Mouse (Mus musculus) heart, embryonic 11.5 days (tissue): ENCODE data around the gene Tyms. TPM values are rescaled to one million over a fixed set of nuclear protein-coding genes. Genes with fewer than 3 reads are reported as not detected.
A peak's percentile ranks its signal among the peaks of the same experiment; 100 is the strongest.
"Not testable (repeated sequence)": the region's sequence is repeated elsewhere in the genome, so short reads cannot be mapped to it uniquely, and the experiment has no call there.

ENCODE experiments used
- ATAC-seq: fragments of 200-750 bp; cut with Nextera tagmentation; replicated peaks from 2 replicates; pipeline ENCODE4 v1.8.0; 2017; ENCODE audit warnings: moderate library complexity; ENCODE audit not compliant: insufficient number of reproducible peaks, low FRiP score, low TSS enrichment
- H3K27ac ChIP-seq: fragments of 300-500 bp; sonication (generic); 2 replicates; pipeline ENCODE4 v1.5.1; 2014; ENCODE audit warnings: mild to moderate bottlenecking, low read depth, low read length
- H3K27me3 ChIP-seq: fragments of 300-500 bp; sonication (generic); 2 replicates; pipeline ENCODE4 v1.6.1; 2014; ENCODE audit warnings: mild to moderate bottlenecking, low read length, mixed read lengths; ENCODE audit not compliant: control insufficient read depth, insufficient read depth
- H3K36me3 ChIP-seq: fragments of 300-500 bp; sonication (generic); 2 replicates; pipeline ENCODE4 v1.6.1; 2014; ENCODE audit warnings: mild to moderate bottlenecking, low read length, moderate library complexity, mixed read lengths; ENCODE audit not compliant: control insufficient read depth, insufficient read depth
- H3K4me1 ChIP-seq: fragments of 300-500 bp; sonication (generic); 2 replicates; pipeline ENCODE4 v1.6.1; 2014; ENCODE audit warnings: low read length; ENCODE audit not compliant: control insufficient read depth, insufficient read depth
- H3K4me2 ChIP-seq: fragments of 300-500 bp; sonication (generic); 2 replicates; pipeline ENCODE4 v1.6.1; 2014; ENCODE audit warnings: mild to moderate bottlenecking, moderate library complexity
- H3K4me3 ChIP-seq: fragments of 300-500 bp; sonication (generic); 2 replicates; pipeline ENCODE4 v1.5.1; 2014; ENCODE audit warnings: low read depth, low read length
- H3K9ac ChIP-seq: fragments of 300-500 bp; sonication (generic); 2 replicates; pipeline ENCODE4 v1.6.1; 2014; ENCODE audit warnings: mild to moderate bottlenecking, low read depth, low read length, moderate library complexity
- H3K9me3 ChIP-seq: fragments of 300-500 bp; sonication (generic); replicated peaks from 2 replicates; pipeline ENCODE4 v1.6.1; 2016; ENCODE audit warnings: low read length; ENCODE audit not compliant: control insufficient read depth
- whole genome bisulfite sequencing: fragments of 180-500 bp; shearing (Covaris S2); extraction: QIAGEN DNeasy Blood & Tissue Kit; methylation state at CpG from one replicate; pipeline ENCODE4 v1.1.7; 2014; ENCODE audit not compliant: insufficient replicate concordance; 5-methylcytosine and 5-hydroxymethylcytosine counted together
- polyA plus RNA-seq: library from polyadenylated mRNA; unstranded; fragments of >200 nt; fragmentation: Nextera tagmentation; extraction: Ambion mirVana; gene quantifications from 2 replicates; pipeline ENCODE4 v1.2.1, GENCODE M21; 2014

Tyms gene
- polyA plus RNA-seq, 1 experiment from 2014 or later = 173 TPM

DNA sequence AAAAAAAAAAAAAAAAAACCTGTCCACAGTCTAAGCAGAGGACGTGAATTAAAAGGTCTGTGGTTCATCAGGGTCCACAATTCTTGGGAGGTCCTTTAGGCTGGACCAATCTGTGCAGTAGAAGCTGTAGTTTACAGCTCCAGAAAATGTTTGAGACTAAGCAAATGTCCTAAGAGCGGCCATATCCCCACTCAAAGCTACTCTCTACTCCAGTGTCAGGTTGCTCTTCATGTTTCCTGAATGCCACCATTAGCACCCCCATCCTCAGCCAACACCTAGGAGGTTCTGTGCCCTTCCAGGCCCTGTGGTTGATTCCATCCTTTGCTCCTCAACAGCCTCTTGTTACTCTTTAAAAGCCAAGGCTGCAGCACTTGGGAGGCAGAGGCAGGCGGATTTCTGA, 1.0 kb downstream of the Tyms start:
- peak overlapping the region; percentile 88 for H3K4me3 ChIP-seq
- peak overlapping the region; percentile 82 for H3K4me2 ChIP-seq
- ATAC-seq = peak; percentile 26; the same call in 1 of the 2 replicates
- H3K27ac ChIP-seq = no peak overlapping the region
- peaks cover 18% of the 10 kb centered on the region for H3K36me3 ChIP-seq
- no peaks in the 10 kb centered on the region for H3K9me3 ChIP-seq
- H3K27me3 ChIP-seq = no peaks in the 10 kb centered on the region
- H3K4me1 ChIP-seq = peaks cover 6% of the 10 kb centered on the region; the same call in 1 of the 2 replicates
- WGBS = 49% methylated on average over 3 of the region's 3 CpGs
- peak overlapping the region; percentile 95 for H3K9ac ChIP-seq

DNA sequence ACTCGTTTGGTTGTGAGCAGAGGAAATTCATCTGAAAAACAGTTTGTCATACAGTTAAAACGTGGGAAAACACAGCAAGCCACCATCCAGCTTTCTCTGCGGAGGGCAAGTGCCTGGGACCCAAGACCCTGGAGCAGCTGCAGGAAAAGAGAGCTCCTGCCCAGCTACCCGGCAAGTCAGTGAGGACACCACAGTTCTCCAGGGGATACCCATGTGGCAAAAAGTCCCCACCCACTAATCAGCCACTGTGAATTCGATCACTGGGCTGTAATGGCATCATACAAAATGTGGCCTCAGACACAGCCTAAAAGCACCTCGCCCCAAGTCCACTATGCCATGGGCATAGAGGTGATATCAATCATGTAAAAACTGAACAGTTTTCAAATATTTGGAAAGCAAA, 1.7 kb downstream of the Tyms start:
- peak overlapping the region; percentile 88 for H3K4me3 ChIP-seq
- 80% methylated on average over 6 of the region's 6 CpGs for WGBS
- ATAC-seq = no peak

DNA sequence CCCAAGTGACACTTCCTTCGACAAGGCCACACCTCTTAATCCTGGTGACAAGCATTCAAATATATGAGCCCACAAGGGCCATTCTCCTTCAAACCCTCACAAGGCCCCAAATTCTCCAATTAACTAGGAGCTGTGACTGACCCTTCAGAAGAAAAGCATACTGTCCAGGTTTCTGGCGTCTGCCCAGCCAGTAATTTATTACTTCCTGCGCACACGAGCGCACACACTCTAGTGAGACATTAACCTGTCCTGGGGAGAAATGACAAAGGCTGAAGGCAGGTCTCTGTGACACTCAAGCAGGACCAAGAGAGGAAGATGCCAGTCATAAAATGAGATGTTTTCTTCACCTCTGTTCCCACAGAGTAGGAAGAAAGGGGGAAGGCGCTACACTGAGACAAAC, 5.7 kb downstream of the Tyms start:
- no peak overlapping the region for H3K4me2 ChIP-seq
- no peak for ATAC-seq
- no peak overlapping the region for H3K9ac ChIP-seq
- no peaks in the 10 kb centered on the region for H3K27me3 ChIP-seq
- WGBS = 87% methylated on average over 6 of the region's 6 CpGs
- H3K36me3 ChIP-seq = peaks cover 34% of the 10 kb centered on the region
- no peak overlapping the region for H3K27ac ChIP-seq
- no peaks in the 10 kb centered on the region for H3K9me3 ChIP-seq
- no peak overlapping the region for H3K4me3 ChIP-seq
- H3K4me1 ChIP-seq = peaks cover 6% of the 10 kb centered on the region; the same call in 1 of the 2 replicates

More for the DNA sequence above, 1.7 kb downstream of the Tyms start:
- Histone ChIP-seq H3K36me3 (peaks cover 19% of the 10 kb centered on the region), H3K27me3 (no peaks in the 10 kb centered on the region), H3K9ac (no peak overlapping the region), H3K27ac (no peak overlapping the region), H3K9me3 (no peaks in the 10 kb centered on the region), H3K4me1 (peaks cover 6% of the 10 kb centered on the region; the same call in 1 of the 2 replicates), H3K4me2 (peak overlapping the region; percentile 82)

DNA sequence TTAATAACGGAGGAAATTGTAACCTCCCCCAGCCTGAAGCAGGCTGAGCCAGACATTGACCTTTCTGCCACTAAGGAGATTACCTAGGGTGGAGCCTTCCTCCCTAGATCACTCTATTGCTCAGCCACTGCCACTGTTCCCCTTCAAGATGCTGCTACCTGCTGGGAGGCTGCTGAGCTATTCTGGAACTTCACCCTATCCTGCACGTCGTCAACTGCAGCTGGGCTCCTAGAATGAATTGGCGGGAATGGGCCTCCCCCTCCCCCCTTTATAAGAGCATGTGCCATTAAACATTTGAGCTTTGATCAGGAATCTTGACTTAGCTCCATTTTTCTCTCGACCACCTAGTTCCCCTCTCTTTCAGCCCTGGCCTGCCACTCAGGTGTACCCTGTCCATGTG, 13.8 kb downstream of the Tyms start:
- not testable (repeated sequence) for H3K4me2 ChIP-seq, ATAC-seq, H3K27ac ChIP-seq, H3K27me3 ChIP-seq, H3K9ac ChIP-seq, H3K4me3 ChIP-seq, H3K4me1 ChIP-seq, H3K9me3 ChIP-seq
- 79% methylated on average over 5 of the region's 5 CpGs for WGBS
- H3K36me3 ChIP-seq = peaks cover 26% of the 10 kb centered on the region

DNA sequence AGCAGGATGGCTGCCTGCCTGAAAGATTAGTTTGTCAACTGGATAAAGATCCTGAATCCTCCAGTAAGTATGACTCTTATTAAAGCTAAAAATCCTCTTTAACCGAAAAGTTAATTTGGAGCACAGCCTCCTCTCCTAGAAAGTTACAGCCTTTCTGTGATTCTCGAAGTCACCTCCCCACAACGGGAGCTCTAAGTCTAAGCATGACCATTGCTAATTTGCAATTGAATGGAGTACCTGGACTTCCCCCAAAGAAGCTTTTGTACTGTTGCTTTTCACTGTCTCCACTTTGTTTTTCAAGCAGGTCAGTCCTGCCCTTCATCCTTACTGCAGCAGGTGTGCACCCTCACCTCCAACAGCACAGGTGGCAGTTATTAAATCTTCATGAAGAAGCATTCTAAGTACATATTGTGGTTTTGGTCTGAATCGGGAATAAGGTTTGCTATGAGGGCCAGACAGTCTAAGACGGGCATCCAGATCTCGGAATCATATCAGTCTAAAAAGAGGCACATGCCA, 15.1 kb downstream of the Tyms start:
- Histone ChIP-seq H3K36me3 (peaks cover 19% of the 10 kb centered on the region), H3K4me3 (no peak overlapping the region), H3K27ac (no peak overlapping the region), H3K27me3 (no peaks in the 10 kb centered on the region), H3K4me2 (no peak overlapping the region), H3K9ac (no peak overlapping the region), H3K9me3 (no peaks in the 10 kb centered on the region), H3K4me1 (no peaks in the 10 kb centered on the region)
- no peak for ATAC-seq
- 88% methylated on average over 6 of the region's 6 CpGs for WGBS

DNA sequence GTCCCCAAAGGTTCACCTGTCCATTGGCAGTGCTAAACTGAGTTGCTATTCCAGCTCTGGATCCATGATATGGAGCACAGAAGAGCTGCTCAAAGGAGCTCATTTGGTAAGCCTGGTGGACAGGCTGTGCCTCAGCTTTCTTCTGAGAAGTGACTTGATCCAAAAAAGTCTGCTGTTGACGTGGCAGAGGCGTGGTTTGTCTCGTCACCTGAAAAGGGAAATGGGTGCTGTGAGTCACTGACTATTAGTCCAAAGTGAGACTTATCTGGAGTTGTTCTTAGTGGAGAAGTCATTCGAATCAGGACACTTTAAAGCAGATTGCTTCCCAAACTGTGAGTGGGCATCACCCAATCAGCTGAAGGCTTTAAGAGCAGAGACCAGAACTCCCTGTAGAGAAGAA, 33.6 kb downstream of the Tyms start:
- 55% methylated on average over 4 of the region's 4 CpGs for WGBS
- ATAC-seq, H3K9me3 ChIP-seq, H3K9ac ChIP-seq, H3K27me3 ChIP-seq, H3K4me3 ChIP-seq, H3K27ac ChIP-seq, H3K4me2 ChIP-seq, H3K4me1 ChIP-seq, H3K36me3 ChIP-seq: not testable (repeated sequence)

DNA sequence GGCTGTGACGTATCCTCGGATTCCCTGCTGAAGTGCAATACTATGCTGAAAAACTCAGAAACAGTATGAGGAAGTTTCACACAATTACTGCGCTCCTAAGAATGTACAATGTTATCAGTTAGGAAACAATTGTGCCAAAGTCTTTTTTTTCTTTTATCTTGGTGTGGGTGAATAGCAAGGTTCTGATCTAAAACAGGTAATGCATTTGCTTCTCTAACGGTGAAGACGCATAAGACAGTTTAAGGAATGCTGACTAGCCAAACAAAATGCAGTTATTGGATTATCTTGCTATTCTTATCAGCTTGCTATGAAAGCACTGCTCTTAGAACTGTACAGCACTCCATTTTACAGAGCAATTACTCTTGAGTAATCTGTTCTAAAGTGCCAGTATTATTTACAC, 34.1 kb downstream of the Tyms start:
- H3K4me1 ChIP-seq, H3K4me2 ChIP-seq, ATAC-seq, H3K27ac ChIP-seq, H3K27me3 ChIP-seq, H3K9me3 ChIP-seq, H3K9ac ChIP-seq, H3K4me3 ChIP-seq, H3K36me3 ChIP-seq: not testable (repeated sequence)
- WGBS = 57% methylated on average over 5 of the region's 5 CpGs

DNA sequence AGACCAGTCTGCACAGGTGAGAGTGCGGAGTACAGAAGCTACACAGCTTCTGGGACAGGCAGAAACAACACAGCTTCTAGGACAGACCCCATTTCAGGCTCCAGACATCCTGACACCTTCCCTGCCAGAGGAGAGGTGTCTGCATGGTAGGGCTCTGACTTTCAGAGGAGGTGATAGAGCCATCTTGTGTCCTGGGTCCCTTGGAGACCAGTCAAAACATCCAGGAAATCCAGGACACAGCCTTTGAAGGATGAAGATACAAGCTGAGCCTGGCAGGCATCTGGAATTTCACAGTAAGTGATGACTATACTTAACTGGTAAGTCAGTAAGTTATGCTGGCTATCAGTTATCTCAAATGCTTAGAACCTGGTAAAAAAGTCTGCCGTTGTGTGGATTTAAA, 36.3 kb downstream of the Tyms start:
- 54% methylated on average over 2 of the region's 2 CpGs for WGBS
- not testable (repeated sequence) for H3K27me3 ChIP-seq, H3K36me3 ChIP-seq, H3K27ac ChIP-seq, ATAC-seq, H3K9ac ChIP-seq, H3K9me3 ChIP-seq, H3K4me1 ChIP-seq, H3K4me2 ChIP-seq, H3K4me3 ChIP-seq

DNA sequence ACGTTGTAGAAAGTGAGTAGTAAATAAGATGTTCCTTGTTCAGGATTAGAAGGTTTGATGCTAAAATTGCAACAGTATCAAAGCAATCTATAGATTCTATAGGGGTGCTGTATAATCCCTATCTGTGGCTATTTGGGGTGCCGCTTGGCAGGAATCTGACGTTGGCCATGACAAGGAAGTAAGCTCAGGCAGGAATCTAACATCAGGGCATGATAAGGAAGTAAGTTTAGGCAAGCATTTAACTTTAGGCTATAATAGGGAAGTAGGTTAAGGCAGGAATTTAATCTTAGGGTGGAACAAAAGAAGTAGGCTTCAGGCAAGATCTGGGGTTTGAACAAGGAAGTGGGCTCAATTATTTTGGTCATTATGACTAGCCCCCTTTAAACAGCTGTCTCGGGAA, 37.6 kb downstream of the Tyms start:
- not testable (repeated sequence) for H3K27me3 ChIP-seq, ATAC-seq, H3K9me3 ChIP-seq, H3K9ac ChIP-seq, H3K36me3 ChIP-seq, H3K4me2 ChIP-seq, H3K4me3 ChIP-seq, H3K27ac ChIP-seq, H3K4me1 ChIP-seq
- WGBS = 79% methylated on average over 4 of the region's 4 CpGs
